Mouse (Mus musculus) heart, adult 2 months (tissue): ENCODE results near the gene Gm15217. TPM values are rescaled to one million over a fixed set of nuclear protein-coding genes. Genes with fewer than 3 reads are reported as not detected.

Experiments used
- DNase-seq, 2 experiments: peaks; one replicate each; pipeline ENCODE4 v3.0.0; 2021
- H3K27ac ChIP-seq: fragments of 200-600 bp; 2 replicates; pipeline ENCODE4 v1.8.1; 2022
- H3K27me3 ChIP-seq: fragments of 200-500 bp; 2 replicates; pipeline ENCODE4 v1.6.1; 2012; ENCODE audit warnings: mild to moderate bottlenecking, low read length, inconsistent platforms, mixed read lengths; ENCODE audit not compliant: control insufficient read depth, insufficient read depth
- H3K36me3 ChIP-seq: fragments of 200-500 bp; 2 replicates; pipeline ENCODE4 v1.6.1; 2012; ENCODE audit warnings: low read length, inconsistent platforms; ENCODE audit not compliant: control insufficient read depth, insufficient read depth
- H3K4me1 ChIP-seq: fragments of 200-500 bp; 2 replicates; pipeline ENCODE4 v1.6.1; 2011; ENCODE audit warnings: low read length; ENCODE audit not compliant: control insufficient read depth, insufficient read depth
- H3K4me3 ChIP-seq: fragments of 200-600 bp; 2 replicates; pipeline ENCODE4 v1.8.1; 2022
- H3K79me2 ChIP-seq: fragments of 200-500 bp; replicated peaks from 2 replicates; pipeline ENCODE4 v1.6.1; 2012; ENCODE audit warnings: mild to moderate bottlenecking, inconsistent platforms, low read length, moderate library complexity, mixed read lengths; ENCODE audit not compliant: control insufficient read depth, insufficient read depth
- H3K9ac ChIP-seq: fragments of 200-500 bp; 2 replicates; pipeline ENCODE4 v1.6.1; 2012; ENCODE audit warnings: low read depth, mild to moderate bottlenecking, control low read depth, inconsistent platforms, low read length, mixed read lengths
- CTCF ChIP-seq: fragments of 200-600 bp; IDR thresholded peaks from 2 replicates; pipeline ENCODE4 v1.8.1; 2022; ENCODE audit warnings: antibody characterized with exemption, mild to moderate bottlenecking, moderate library complexity
- EP300 ChIP-seq: fragments of 200-500 bp; IDR thresholded peaks from 2 replicates; pipeline ENCODE4 v1.6.1; 2011; ENCODE audit warnings: low read depth, low read length, control low read depth; ENCODE audit not compliant: insufficient read depth
- POLR2A ChIP-seq: fragments of 200-500 bp; IDR thresholded peaks from 2 replicates; pipeline ENCODE4 v1.6.1; 2011; ENCODE audit warnings: mild to moderate bottlenecking, low read depth, low read length, control low read depth; ENCODE audit not compliant: insufficient read depth
- WGBS: fragments of 180-500 bp; shearing (Covaris S2); methylation state at CpG from one replicate; pipeline ENCODE4 v1.1.7; 2018; 5-methylcytosine and 5-hydroxymethylcytosine counted together
- intact Hi-C: fragments of 180-260 bp; cut with DNase I; formaldehyde crosslinking; loops from one replicate; pipeline ENCODE4 v1.15.1; 2025
- polyA plus RNA-seq: library from polyadenylated mRNA; depleted of rRNA; stranded (reverse); fragments of >200 nt; gene quantifications from 2 replicates; pipeline ENCODE4 v1.2.3, GENCODE M21; 2012
- total RNA-seq, 2 experiments: library from RNA; stranded (reverse); gene quantifications; 2 replicates each; pipeline ENCODE4 v1.2.3; 2021

Gene Gm15217
- total and polyA plus RNA-seq, 3 experiments, result not detected

DNA sequence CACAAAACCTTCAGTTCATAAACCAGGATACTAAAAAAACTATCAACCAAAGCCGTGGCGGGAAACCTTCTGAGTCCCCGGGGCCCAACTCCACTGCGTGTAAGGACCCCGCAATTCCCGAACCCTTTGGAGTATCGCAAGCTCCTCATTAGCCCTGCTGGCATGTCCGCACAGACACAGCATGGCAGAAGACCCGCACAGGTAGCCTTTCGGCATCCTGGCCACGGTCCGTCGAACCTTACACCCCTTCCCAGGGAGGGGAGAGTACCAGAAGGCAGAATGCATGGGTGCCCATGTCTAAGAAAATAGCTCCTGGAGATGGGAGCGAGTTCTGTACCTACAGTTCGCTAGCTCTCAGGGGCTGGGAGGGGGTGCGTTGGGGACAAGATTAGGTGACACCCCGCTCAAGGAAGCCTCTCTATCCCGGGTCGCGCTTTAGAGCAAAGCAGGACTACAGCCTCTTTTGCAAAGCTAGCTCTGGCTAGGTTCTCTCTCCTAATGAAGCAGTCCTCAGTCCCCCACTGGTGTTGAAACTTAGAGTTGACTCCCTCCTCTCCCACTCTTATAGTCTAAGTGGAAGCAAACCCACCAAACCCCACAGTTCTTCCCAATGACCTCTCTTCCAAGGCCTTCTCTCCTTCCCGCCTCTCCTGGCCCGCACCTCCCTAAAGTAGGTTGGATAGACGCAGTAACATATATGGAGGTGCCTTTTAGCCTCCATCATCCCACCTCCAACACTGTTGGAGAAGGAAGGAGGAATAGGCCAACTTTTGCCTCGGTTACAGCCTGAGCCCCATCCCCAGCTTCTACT, 10.4 kb downstream of the Gm15217 start:
- Histone ChIP-seq H3K4me1 (no peaks in the 10 kb centered on the region), H3K79me2 (no peaks in the 10 kb centered on the region), H3K27ac (peak overlapping the region; percentile 33; the same call in 1 of the 2 replicates), H3K27me3 (peaks cover 6% of the 10 kb centered on the region), H3K9ac (peak overlapping the region; percentile 42; the same call in 1 of the 2 replicates), H3K4me3 (peak overlapping the region; percentile 49), H3K36me3 (no peaks in the 10 kb centered on the region)
- no peak for TF ChIP-seq EP300
- no peak for TF ChIP-seq POLR2A
- no peak for TF ChIP-seq CTCF
- WGBS, result 17% methylated on average over 24 of the region's 24 CpGs
- intact Hi-C loops, result loop anchor here (2.0 to 10.0 kb wide), 7 partner anchors 73 to 515 kb away; no protein-coding TSS in a partner anchor
- DNase-seq, result peak in 1 of 2 experiments; percentile 27

DNA sequence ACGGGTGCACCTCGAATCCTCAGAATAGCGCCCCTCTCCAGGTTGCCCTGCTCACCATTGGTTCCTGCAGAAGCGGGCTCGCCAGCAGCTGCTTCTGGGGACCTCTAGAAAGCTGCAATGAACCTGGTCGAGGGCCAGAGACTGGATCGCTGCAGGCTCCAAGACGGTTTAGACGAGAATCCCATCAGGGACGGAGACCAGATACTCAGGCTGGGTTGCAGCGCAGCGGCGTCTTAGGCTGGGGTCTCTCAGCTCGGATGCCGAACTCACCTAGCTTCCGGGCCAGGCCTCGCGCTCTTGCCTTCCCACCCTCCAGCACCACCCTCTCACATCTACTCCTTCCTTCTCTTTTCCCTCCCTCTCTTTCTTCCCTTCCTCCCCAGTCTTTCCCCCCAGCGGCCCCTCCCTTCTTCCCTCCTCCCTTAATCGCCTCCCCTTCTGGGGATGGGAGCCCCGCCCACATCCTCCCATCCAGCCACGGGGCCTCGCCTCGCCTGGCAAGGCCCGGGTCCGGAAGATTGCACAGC, 11.1 kb downstream of the Gm15217 start, which contains the start of gene Bmp4:
Bmp4 (minus strand) TSS at position 421 of the 527 bp plus-strand sequence.
- no peaks in the 10 kb centered on the region for H3K79me2 ChIP-seq
- H3K4me3 ChIP-seq, result peak within 1 kb of the TSS; percentile 49
- peak within 1 kb of the TSS; percentile 42; the same call in 1 of the 2 replicates for H3K9ac ChIP-seq
- H3K27ac ChIP-seq, result peak within 1 kb of the TSS; percentile 33; the same call in 1 of the 2 replicates
- TF ChIP-seq EP300, result no peak
- no peak for TF ChIP-seq CTCF
- peak; percentile 73 for TF ChIP-seq POLR2A
- intact Hi-C loops, result loop anchor here (5.0 to 10.0 kb wide), 3 partner anchors 174 to 516 kb away; no protein-coding TSS in a partner anchor
- DNase-seq, result peak; percentile 75 to 76
- peaks cover 6% of the 10 kb centered on the region for H3K27me3 ChIP-seq
- H3K4me1 ChIP-seq, result no peaks in the 10 kb centered on the region
- WGBS, result 7% methylated on average over 26 of the region's 26 CpGs
- H3K36me3 ChIP-seq, result no peaks in the 10 kb centered on the region

DNA sequence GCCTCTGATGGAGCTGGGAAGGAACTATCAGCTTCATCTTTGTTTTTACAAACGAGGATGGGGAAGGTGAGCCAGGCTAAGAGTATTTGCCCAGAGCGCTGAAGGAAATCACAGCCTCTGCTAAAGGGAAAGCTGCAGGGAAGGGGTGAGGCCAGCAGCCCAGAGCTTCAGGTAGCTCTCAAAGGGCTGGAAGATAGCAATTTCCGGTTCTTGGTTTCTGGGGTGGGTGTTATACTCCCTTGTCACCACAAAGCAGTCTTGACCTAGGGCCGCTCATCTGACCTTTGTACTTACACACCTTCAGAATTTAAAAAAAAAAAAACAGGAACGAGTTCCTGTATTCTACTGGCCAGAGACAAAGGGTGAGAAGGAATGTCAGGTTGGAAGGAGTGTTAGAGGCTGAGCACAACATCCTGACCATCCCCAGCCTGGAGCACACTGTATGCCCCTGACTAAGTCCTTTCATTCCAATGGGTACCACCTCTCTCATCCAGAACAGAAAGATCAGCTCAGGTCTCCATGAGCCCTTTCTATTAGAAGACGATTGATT, 12.5 kb downstream of the Gm15217 start:
- no peak for TF ChIP-seq EP300
- no peak for TF ChIP-seq CTCF
- no peak for TF ChIP-seq POLR2A
- H3K27me3 ChIP-seq, result peaks cover 6% of the 10 kb centered on the region

DNA sequence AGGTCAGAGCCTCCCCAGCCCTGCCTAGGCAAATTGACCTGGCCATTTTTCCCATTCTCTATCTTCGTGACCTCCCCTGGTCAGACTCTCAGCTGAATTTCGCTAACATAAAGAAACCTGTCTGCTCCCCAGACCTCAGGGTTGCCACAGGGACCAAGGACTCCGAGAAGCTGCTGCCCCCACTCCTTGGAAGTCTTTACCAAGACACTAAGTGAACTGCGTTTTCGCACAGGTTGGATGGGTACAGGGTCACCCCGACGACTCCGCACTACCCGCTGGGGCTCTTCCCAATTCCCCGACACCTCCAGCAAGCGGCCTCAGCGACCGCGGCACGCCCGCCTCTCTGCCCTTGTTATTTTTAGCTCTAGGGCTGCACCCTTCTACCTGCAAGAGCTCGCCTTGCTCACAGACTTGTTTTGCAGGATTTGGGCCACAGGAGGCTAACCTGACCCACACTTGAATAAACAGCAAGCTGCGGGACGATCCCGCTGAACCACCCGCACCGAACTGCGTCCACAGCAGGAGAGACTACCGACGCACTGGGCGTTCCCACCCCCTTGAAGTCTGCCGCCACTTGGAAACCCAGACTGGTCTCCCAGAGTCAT, 19.0 kb downstream of the Gm15217 start:
- no peaks in the 10 kb centered on the region for H3K79me2 ChIP-seq
- no peak overlapping the region for H3K9ac ChIP-seq
- H3K36me3 ChIP-seq, result no peaks in the 10 kb centered on the region
- intact Hi-C loops, result loop anchor here (10.0 kb wide), 2 partner anchors 167 to 523 kb away; no protein-coding TSS in a partner anchor
- H3K27me3 ChIP-seq, result 0 out of 2 replicates have a peak, but pooled peaks cover 2% of the 10 kb centered on the region
- H3K4me3 ChIP-seq, result no peak overlapping the region
- TF ChIP-seq CTCF (peak; percentile 23; the same call in 1 of the 2 replicates), EP300 (no peak)
- no peak overlapping the region for H3K27ac ChIP-seq
- H3K4me1 ChIP-seq, result no peaks in the 10 kb centered on the region
- no peak for DNase-seq
- WGBS, result 7% methylated on average over 27 of the region's 27 CpGs

More for the DNA sequence above, 12.5 kb downstream of the Gm15217 start:
- Histone ChIP-seq H3K4me3 (no peak overlapping the region), H3K4me1 (no peaks in the 10 kb centered on the region), H3K36me3 (no peaks in the 10 kb centered on the region), H3K9ac (no peak overlapping the region), H3K27ac (no peak overlapping the region), H3K79me2 (no peaks in the 10 kb centered on the region)
- 62% methylated on average over 6 of the region's 6 CpGs for WGBS
- DNase-seq, result no peak
- intact Hi-C loops, result loop anchor here (5.0 to 10.0 kb wide), 3 partner anchors 173 to 517 kb away; no protein-coding TSS in a partner anchor

DNA sequence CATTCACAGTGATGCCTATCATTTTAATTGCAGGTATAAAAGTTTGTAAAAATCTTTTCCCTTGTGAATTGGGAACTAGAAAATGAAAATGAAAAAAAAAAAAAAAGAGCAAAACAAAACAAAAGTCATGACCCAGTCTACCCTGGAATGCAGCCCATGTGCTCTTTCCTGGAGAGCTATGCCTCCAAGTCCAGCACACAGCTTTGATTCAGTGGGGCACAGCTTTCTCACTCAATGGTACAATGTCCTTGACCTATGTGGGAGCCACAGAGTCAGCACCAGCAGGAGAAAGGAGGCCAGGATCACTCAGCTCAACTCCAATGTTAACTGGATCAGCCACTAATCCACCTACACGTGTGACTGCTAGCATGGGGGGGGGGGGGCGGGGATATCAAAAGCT, 20.7 kb downstream of the Gm15217 start:
- H3K4me1 ChIP-seq, result no peaks in the 10 kb centered on the region
- 0 out of 2 replicates have a peak, but pooled peaks cover 2% of the 10 kb centered on the region for H3K27me3 ChIP-seq
- TF ChIP-seq CTCF (no peak), EP300 (no peak), POLR2A (no peak)
- H3K4me3 ChIP-seq, result no peak overlapping the region
- no peak overlapping the region for H3K27ac ChIP-seq
- no peak for DNase-seq
- 72% methylated on average over 2 of the region's 2 CpGs for WGBS
- H3K79me2 ChIP-seq, result no peaks in the 10 kb centered on the region
- H3K36me3 ChIP-seq, result no peaks in the 10 kb centered on the region
- intact Hi-C loops, result loop anchor here (10.0 kb wide), 2 partner anchors 165 to 525 kb away; no protein-coding TSS in a partner anchor
- H3K9ac ChIP-seq, result no peak overlapping the region
